Mouse (Mus musculus): ENCODE results near the gene Gm2a. TPM values are rescaled to one million over a fixed set of nuclear protein-coding genes. Genes with fewer than 3 reads are reported as not detected.

Gm2a gene
- polyA plus RNA-seq, 1 experiment from 2014 or later, result 38.0 TPM

DNA sequence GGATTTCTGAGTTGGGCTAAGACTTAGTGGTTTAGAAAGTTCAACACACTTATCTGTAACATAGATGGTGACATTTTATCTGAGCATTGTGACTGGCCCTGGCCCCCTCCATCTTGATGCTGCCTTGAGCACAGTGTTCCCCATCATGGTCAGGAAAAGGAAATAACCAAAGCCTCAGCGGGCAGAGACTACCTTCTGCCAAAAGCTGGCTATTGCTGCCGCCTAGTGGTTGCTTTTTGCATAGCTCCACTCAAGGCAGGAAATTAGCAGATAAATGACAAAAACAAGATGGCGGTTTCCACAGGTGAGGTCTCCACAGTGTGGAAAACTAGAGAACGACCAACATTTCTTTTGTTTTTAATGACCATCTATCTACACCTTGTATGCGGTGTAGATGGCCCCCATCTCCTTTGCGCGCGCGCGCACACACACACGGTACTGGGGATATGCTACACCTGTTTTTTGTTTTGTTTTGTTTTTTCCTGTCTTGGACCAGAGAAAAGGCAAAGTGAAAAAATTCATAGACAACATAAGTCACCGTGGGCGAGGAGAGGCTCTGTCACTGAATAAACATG is 61.0 kb downstream of the Gm2a start:
- whole genome bisulfite sequencing, result 54% methylated on average over 13 of the region's 13 CpGs
- Histone ChIP-seq H3K4me1 (ENCODE audit: insufficient read depth, low read length) (no peaks in the 10 kb centered on the region), H3K9ac (replicated peaks; ENCODE audit: low read length) (no peak overlapping the region), H3K27ac (ENCODE audit: low read length) (no peak overlapping the region), H3K9me3 (ENCODE audit: low read length) (no peaks in the 10 kb centered on the region), H3K4me2 (replicated peaks; ENCODE audit: low read depth, low read length) (no peak overlapping the region), H3K36me3 (ENCODE audit: insufficient read depth, low read length) (no peaks in the 10 kb centered on the region), H3K4me3 (ENCODE audit: low read length) (no peak overlapping the region), H3K27me3 (ENCODE audit: insufficient read depth, low read length) (no peaks in the 10 kb centered on the region)
- peak; percentile 49 for ATAC-seq (ENCODE audit: low FRiP score, low TSS enrichment)

Other genes with a start within 250 kb of the Gm2a start
- gene Lyrm7, start 237.2 kb upstream of the Gm2a start, polyA plus RNA-seq (2015; fragmentation: Nextera tagmentation; extraction: Ambion mirVana), result 6.3 and 9.2 TPM in 2 replicates
- 540 and 595 TPM in 2 replicates for gene Hint1, start 231.7 kb upstream of the Gm2a start, polyA plus RNA-seq (2015; fragmentation: Nextera tagmentation; extraction: Ambion mirVana)
- 262 and 297 TPM in 2 replicates for gene Gpx3, start 195.7 kb upstream of the Gm2a start, polyA plus RNA-seq (2015; fragmentation: Nextera tagmentation; extraction: Ambion mirVana)
- gene Tnip1, start 135.2 kb upstream of the Gm2a start, polyA plus RNA-seq (2015; fragmentation: Nextera tagmentation; extraction: Ambion mirVana), result 20.2 and 22.0 TPM in 2 replicates
- 239 and 266 TPM in 2 replicates for gene Anxa6, start 64.7 kb upstream of the Gm2a start, polyA plus RNA-seq (2015; fragmentation: Nextera tagmentation; extraction: Ambion mirVana)
- 3.0 and 3.6 TPM in 2 replicates for gene Ccdc69, start 20.0 kb upstream of the Gm2a start, polyA plus RNA-seq (2015; fragmentation: Nextera tagmentation; extraction: Ambion mirVana)
- not detected in 2 replicates for gene Slc36a3, start 53.6 kb downstream of the Gm2a start, polyA plus RNA-seq (2015; fragmentation: Nextera tagmentation; extraction: Ambion mirVana)
- gene Slc36a2, start 87.0 kb downstream of the Gm2a start, polyA plus RNA-seq (2015; fragmentation: Nextera tagmentation; extraction: Ambion mirVana), result 0.61 and 0.81 TPM in 2 replicates
- gene Slc36a1, start 106.2 kb downstream of the Gm2a start, polyA plus RNA-seq (2015; fragmentation: Nextera tagmentation; extraction: Ambion mirVana), result 1.6 and 3.0 TPM in 2 replicates
- gene Fat2, start 238.4 kb downstream of the Gm2a start, polyA plus RNA-seq (2015; fragmentation: Nextera tagmentation; extraction: Ambion mirVana), result 0.06 and 0.11 TPM in 2 replicates